Mouse (Mus musculus): ENCODE measurements around the gene Ubr7. TPM values are rescaled to one million over a fixed set of nuclear protein-coding genes. Genes with fewer than 3 reads are reported as not detected.

Ubr7 gene
- polyA plus RNA-seq, 1 experiment from 2014 or later, result 47.6 TPM

- WGBS, result 88% methylated on average over 3 of the region's 3 CpGs
- no peaks in the 10 kb centered on the region for H3K9me3 ChIP-seq (ENCODE audit: low read length)
Measured at GRCm38 (mm10) chr12:102761668-102762067, 3.9 kb downstream of the Ubr7 start.

DNA sequence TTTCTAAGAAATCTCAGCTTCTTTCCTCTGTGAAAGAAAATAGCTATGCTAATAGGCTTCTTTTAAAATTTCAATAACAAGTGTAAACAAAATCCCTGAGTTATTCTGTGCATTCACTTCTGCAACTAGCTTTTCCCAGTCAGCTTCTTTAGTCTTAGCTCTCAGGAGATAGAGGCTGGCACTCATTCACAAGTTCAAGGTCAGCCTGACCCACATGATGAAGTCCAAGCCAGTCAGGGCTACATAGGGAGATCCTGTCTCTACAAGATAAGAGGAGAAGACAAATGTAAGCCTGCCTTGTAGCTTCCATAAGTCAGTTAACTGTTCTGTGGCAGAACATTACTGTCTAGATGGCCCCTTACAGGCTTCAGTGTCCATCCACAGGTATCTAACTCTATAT is 5.9 kb downstream of the Ubr7 start:
- Histone ChIP-seq H3K4me2 (replicated peaks; ENCODE audit: low read depth, low read length) (no peak overlapping the region), H3K9me3 (ENCODE audit: low read length) (no peaks in the 10 kb centered on the region), H3K9ac (replicated peaks; ENCODE audit: low read length) (no peak overlapping the region), H3K4me3 (ENCODE audit: low read length) (no peak overlapping the region), H3K27ac (ENCODE audit: low read length) (no peak overlapping the region), H3K36me3 (ENCODE audit: insufficient read depth, low read length) (peaks cover 31% of the 10 kb centered on the region), H3K27me3 (ENCODE audit: insufficient read depth, low read length) (no peaks in the 10 kb centered on the region), H3K4me1 (ENCODE audit: insufficient read depth, low read length) (peaks cover 6% of the 10 kb centered on the region)
- ATAC-seq (ENCODE audit: low FRiP score, low TSS enrichment), result no peak

More at GRCm38 (mm10) chr12:102761668-102762067, 3.9 kb downstream of the Ubr7 start:
- Histone ChIP-seq H3K4me3 (ENCODE audit: low read length) (no peak overlapping the region), H3K9ac (replicated peaks; ENCODE audit: low read length) (no peak overlapping the region), H3K27ac (ENCODE audit: low read length) (no peak overlapping the region), H3K4me1 (ENCODE audit: insufficient read depth, low read length) (peaks cover 10% of the 10 kb centered on the region), H3K27me3 (ENCODE audit: insufficient read depth, low read length) (no peaks in the 10 kb centered on the region), H3K36me3 (ENCODE audit: insufficient read depth, low read length) (peaks cover 18% of the 10 kb centered on the region), H3K4me2 (replicated peaks; ENCODE audit: low read depth, low read length) (no peak overlapping the region)
- no peak for ATAC-seq (ENCODE audit: low FRiP score, low TSS enrichment)

- no peak overlapping the region for H3K4me2 ChIP-seq (replicated peaks; ENCODE audit: low read depth, low read length)
- ATAC-seq (ENCODE audit: low FRiP score, low TSS enrichment), result no peak
- no peak overlapping the region for H3K27ac ChIP-seq (ENCODE audit: low read length)
- H3K9me3 ChIP-seq (ENCODE audit: low read length), result no peaks in the 10 kb centered on the region
- H3K9ac ChIP-seq (replicated peaks; ENCODE audit: low read length), result no peak overlapping the region
- H3K36me3 ChIP-seq (ENCODE audit: insufficient read depth, low read length), result peaks cover 66% of the 10 kb centered on the region
- H3K4me3 ChIP-seq (ENCODE audit: low read length), result no peak overlapping the region
- no peaks in the 10 kb centered on the region for H3K4me1 ChIP-seq (ENCODE audit: insufficient read depth, low read length)
- no peaks in the 10 kb centered on the region for H3K27me3 ChIP-seq (ENCODE audit: insufficient read depth, low read length)
- 93% methylated on average over 4 of the region's 4 CpGs for WGBS
Measured at GRCm38 (mm10) chr12:102769000-102769399, 11.2 kb downstream of the Ubr7 start.

- H3K36me3 ChIP-seq (ENCODE audit: insufficient read depth, low read length), result peaks cover 62% of the 10 kb centered on the region
- 98% methylated on average over 8 of the region's 8 CpGs for WGBS
- no peak overlapping the region for H3K4me3 ChIP-seq (ENCODE audit: low read length)
- H3K4me2 ChIP-seq (replicated peaks; ENCODE audit: low read depth, low read length), result no peak overlapping the region
- no peaks in the 10 kb centered on the region for H3K4me1 ChIP-seq (ENCODE audit: insufficient read depth, low read length)
- no peak overlapping the region for H3K27ac ChIP-seq (ENCODE audit: low read length)
- H3K9ac ChIP-seq (replicated peaks; ENCODE audit: low read length), result no peak overlapping the region
- H3K27me3 ChIP-seq (ENCODE audit: insufficient read depth, low read length), result no peaks in the 10 kb centered on the region
- no peak for ATAC-seq (ENCODE audit: low FRiP score, low TSS enrichment)
- H3K9me3 ChIP-seq (ENCODE audit: low read length), result no peaks in the 10 kb centered on the region
Measured at GRCm38 (mm10) chr12:102771601-102772000, 13.8 kb downstream of the Ubr7 start.

DNA sequence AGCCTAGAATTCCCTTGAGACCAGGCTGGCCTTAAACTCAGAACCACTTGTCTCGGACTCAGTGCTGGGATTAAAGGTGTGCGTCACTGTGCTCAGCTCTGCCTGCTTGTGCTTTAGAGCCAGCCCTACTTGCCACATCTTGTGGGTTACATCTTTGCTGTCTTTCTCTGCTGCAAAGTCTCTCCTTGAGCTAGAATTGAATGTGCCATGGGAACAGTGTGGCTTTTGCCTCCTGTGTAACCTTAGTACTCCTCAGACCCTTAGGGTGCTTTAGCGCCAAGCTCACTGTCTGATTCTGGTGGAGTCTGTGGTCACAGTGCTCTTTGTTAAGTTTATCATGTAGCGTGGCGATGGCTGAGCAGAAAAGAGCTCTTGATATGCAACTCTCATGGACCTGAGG is 14.9 kb downstream of the Ubr7 start:
- no peaks in the 10 kb centered on the region for H3K9me3 ChIP-seq (ENCODE audit: low read length)
- no peak overlapping the region for H3K27ac ChIP-seq (ENCODE audit: low read length)
- H3K4me1 ChIP-seq (ENCODE audit: insufficient read depth, low read length), result no peaks in the 10 kb centered on the region
- 91% methylated on average over 5 of the region's 5 CpGs for WGBS
- peaks cover 64% of the 10 kb centered on the region for H3K36me3 ChIP-seq (ENCODE audit: insufficient read depth, low read length)
- no peak overlapping the region for H3K9ac ChIP-seq (replicated peaks; ENCODE audit: low read length)
- no peak overlapping the region for H3K4me2 ChIP-seq (replicated peaks; ENCODE audit: low read depth, low read length)
- H3K27me3 ChIP-seq (ENCODE audit: insufficient read depth, low read length), result no peaks in the 10 kb centered on the region
- no peak overlapping the region for H3K4me3 ChIP-seq (ENCODE audit: low read length)
- no peak for ATAC-seq (ENCODE audit: low FRiP score, low TSS enrichment)

DNA sequence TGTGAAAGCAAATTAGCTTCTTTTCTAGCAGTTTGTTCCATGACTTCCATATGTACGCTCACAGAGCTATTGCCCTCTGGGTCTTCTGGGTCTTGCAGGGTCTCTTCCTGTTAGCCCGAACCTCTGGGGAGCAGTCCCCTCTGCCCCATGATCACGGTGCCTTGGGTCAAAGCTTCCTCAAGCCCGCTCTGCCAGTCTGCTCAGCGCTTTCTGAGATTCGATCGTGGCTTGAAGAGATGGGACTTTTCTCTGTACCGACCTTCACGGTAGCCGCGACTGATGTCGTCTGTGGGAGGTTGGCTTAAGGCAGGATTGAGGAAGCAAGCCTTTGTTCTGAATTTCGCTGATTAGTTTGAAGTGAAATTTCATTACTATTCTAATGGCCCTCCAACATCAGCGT is 18.3 kb downstream of the Ubr7 start:
- H3K9ac ChIP-seq (replicated peaks; ENCODE audit: low read length), result no peak overlapping the region
- no peaks in the 10 kb centered on the region for H3K27me3 ChIP-seq (ENCODE audit: insufficient read depth, low read length)
- peaks cover 39% of the 10 kb centered on the region for H3K36me3 ChIP-seq (ENCODE audit: insufficient read depth, low read length)
- WGBS, result 91% methylated on average over 14 of the region's 14 CpGs
- H3K4me2 ChIP-seq (replicated peaks; ENCODE audit: low read depth, low read length), result no peak overlapping the region
- no peak for ATAC-seq (ENCODE audit: low FRiP score, low TSS enrichment)
- no peak overlapping the region for H3K4me3 ChIP-seq (ENCODE audit: low read length)
- H3K9me3 ChIP-seq (ENCODE audit: low read length), result no peaks in the 10 kb centered on the region
- no peaks in the 10 kb centered on the region for H3K4me1 ChIP-seq (ENCODE audit: insufficient read depth, low read length)
- H3K27ac ChIP-seq (ENCODE audit: low read length), result no peak overlapping the region

- Histone ChIP-seq H3K4me1 (ENCODE audit: insufficient read depth, low read length) (no peaks in the 10 kb centered on the region), H3K4me2 (replicated peaks; ENCODE audit: low read depth, low read length) (no peak overlapping the region), H3K9me3 (ENCODE audit: low read length) (no peaks in the 10 kb centered on the region), H3K4me3 (ENCODE audit: low read length) (no peak overlapping the region), H3K9ac (replicated peaks; ENCODE audit: low read length) (no peak overlapping the region), H3K36me3 (ENCODE audit: insufficient read depth, low read length) (peaks cover 21% of the 10 kb centered on the region; the same call in 1 of the 2 replicates), H3K27ac (ENCODE audit: low read length) (no peak overlapping the region), H3K27me3 (ENCODE audit: insufficient read depth, low read length) (no peaks in the 10 kb centered on the region)
- no peak for ATAC-seq (ENCODE audit: low FRiP score, low TSS enrichment)
- 82% methylated on average over 5 of the region's 5 CpGs for WGBS
Measured at GRCm38 (mm10) chr12:102778151-102778550, 20.4 kb downstream of the Ubr7 start.

- Histone ChIP-seq H3K27me3 (ENCODE audit: insufficient read depth, low read length) (no peaks in the 10 kb centered on the region), H3K4me3 (ENCODE audit: low read length) (no peak overlapping the region), H3K9me3 (ENCODE audit: low read length) (no peaks in the 10 kb centered on the region), H3K4me2 (replicated peaks; ENCODE audit: low read depth, low read length) (no peak overlapping the region), H3K27ac (ENCODE audit: low read length) (no peak overlapping the region), H3K4me1 (ENCODE audit: insufficient read depth, low read length) (no peaks in the 10 kb centered on the region), H3K36me3 (ENCODE audit: insufficient read depth, low read length) (peaks cover 28% of the 10 kb centered on the region; the same call in 1 of the 2 replicates), H3K9ac (replicated peaks; ENCODE audit: low read length) (no peak overlapping the region)
- peak; percentile 61; the same call in 1 of the 2 replicates for ATAC-seq (ENCODE audit: low FRiP score, low TSS enrichment)
- WGBS, result 50% methylated on average over 3 of the region's 3 CpGs
Measured at GRCm38 (mm10) chr12:102779452-102779851, 21.7 kb downstream of the Ubr7 start.

- H3K4me1 ChIP-seq (ENCODE audit: insufficient read depth, low read length), result no peaks in the 10 kb centered on the region
- ATAC-seq (ENCODE audit: low FRiP score, low TSS enrichment), result no peak
- H3K9ac ChIP-seq (replicated peaks; ENCODE audit: low read length), result no peak overlapping the region
- H3K27me3 ChIP-seq (ENCODE audit: insufficient read depth, low read length), result no peaks in the 10 kb centered on the region
- no peaks in the 10 kb centered on the region for H3K9me3 ChIP-seq (ENCODE audit: low read length)
- 84% methylated on average over 5 of the region's 5 CpGs for WGBS
- H3K4me3 ChIP-seq (ENCODE audit: low read length), result no peak overlapping the region
- no peak overlapping the region for H3K4me2 ChIP-seq (replicated peaks; ENCODE audit: low read depth, low read length)
- no peak overlapping the region for H3K27ac ChIP-seq (ENCODE audit: low read length)
- H3K36me3 ChIP-seq (ENCODE audit: insufficient read depth, low read length), result peaks cover 27% of the 10 kb centered on the region
Measured at GRCm38 (mm10) chr12:102782841-102783240, 25.1 kb downstream of the Ubr7 start.

DNA sequence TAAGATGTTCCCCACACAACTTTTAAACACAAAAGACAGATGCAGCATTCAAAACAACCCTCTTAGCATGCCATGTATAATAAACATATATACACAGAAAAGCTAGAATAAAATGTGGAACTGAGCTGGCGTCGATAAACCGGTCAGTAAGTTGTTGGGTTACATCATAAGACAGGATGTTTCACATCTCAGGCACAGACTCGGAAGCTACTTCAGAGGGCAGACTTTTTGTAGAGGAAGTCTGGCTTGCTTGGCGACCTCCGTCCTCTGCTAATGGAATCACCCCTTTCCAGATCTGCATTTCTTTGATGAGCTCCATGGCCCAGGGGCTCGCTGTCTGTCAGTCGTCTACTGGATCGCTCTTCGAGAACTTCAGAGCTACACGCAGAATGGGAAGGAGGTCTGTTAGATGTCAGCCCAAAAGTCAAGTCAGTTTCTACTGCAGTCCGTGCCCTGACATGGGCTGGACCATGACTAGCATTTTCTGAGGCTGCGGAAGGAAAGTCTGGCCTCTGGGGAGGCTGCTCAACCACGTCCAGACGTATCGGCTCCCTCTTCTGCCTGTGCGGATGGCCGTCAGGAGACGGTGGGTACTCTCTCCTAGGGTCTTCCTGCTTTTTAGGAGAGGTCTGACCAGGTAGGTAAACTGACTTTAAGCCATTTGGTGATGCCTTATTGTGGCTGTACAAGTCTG is 27.3 kb downstream of the Ubr7 start:
- no peak overlapping the region for H3K4me2 ChIP-seq (replicated peaks; ENCODE audit: low read depth, low read length)
- 89% methylated on average over 19 of the region's 19 CpGs for WGBS
- no peaks in the 10 kb centered on the region for H3K27me3 ChIP-seq (ENCODE audit: insufficient read depth, low read length)
- H3K9me3 ChIP-seq (ENCODE audit: low read length), result no peaks in the 10 kb centered on the region
- no peak overlapping the region for H3K4me3 ChIP-seq (ENCODE audit: low read length)
- H3K36me3 ChIP-seq (ENCODE audit: insufficient read depth, low read length), result peaks cover 35% of the 10 kb centered on the region
- H3K9ac ChIP-seq (replicated peaks; ENCODE audit: low read length), result no peak overlapping the region
- no peak for ATAC-seq (ENCODE audit: low FRiP score, low TSS enrichment)
- no peak overlapping the region for H3K27ac ChIP-seq (ENCODE audit: low read length)
- no peaks in the 10 kb centered on the region for H3K4me1 ChIP-seq (ENCODE audit: insufficient read depth, low read length)

Data from kidney, embryonic 16.5 days (tissue).